Mouse (Mus musculus): ENCODE measurements around the gene Hsd3b7. TPM values are rescaled to one million over a fixed set of nuclear protein-coding genes. Genes with fewer than 3 reads are reported as not detected.
"Not testable (repeated sequence)": the region's sequence is repeated elsewhere in the genome, so short reads cannot be mapped to it uniquely, and the experiment has no call there.

The Hsd3b7 gene
- polyA plus RNA-seq, 1 experiment, result 0.43 TPM

DNA sequence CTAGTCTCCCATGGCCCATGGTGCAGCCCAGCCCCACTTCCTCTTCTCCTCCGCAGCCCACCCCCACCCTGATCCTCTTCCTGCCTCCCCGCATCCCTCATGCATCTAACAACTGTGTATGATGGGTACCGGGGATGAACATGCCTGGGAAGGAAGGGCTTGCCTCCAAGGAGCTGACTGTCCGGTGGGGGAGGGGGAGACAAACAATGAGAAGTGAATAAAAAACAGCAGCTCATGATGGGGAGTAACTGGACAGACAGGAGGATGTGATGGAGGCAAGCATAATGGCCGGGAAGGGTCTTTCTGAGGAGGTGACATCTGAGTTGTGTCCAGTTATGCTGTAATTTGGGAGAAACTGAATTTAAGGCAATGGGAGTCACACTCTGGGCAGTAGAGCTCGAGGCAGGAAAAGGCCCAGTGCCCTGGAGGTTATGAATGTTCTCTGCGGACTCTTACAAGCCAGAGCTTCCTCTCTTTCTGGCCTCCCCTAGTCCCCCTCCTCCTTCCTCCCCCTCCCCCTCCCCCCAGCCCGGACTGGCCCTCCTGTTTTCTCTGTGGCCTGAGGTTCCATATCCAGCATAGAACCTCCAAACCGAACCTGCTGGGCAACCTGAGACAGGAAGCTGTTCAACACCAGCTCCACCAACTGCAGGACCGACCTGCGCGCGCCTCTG, 20.6 kb downstream of the Hsd3b7 start:
- no peak overlapping the region for H3K4me3 ChIP-seq (replicated peaks)
- no peak for TF ChIP-seq TAL1 (IDR thresholded peaks at IDR 0.05; ENCODE audit: low read length)
- no peak for TF ChIP-seq GATA1 (IDR thresholded peaks at IDR 0.05; ENCODE audit: low read length)

GRCm38 (mm10) chr7:127822494-127822893, 22.1 kb downstream of the Hsd3b7 start:
- H3K27me3 ChIP-seq (ENCODE audit: control insufficient read depth), result peaks cover 26% of the 10 kb centered on the region
- no peaks in the 10 kb centered on the region for H3K36me3 ChIP-seq (ENCODE audit: control insufficient read depth)
- H3K4me1 ChIP-seq (ENCODE audit: control insufficient read depth), result no peaks in the 10 kb centered on the region
- no peak for TF ChIP-seq TAL1 (IDR thresholded peaks at IDR 0.05; ENCODE audit: low read length)
- no peak for TF ChIP-seq GATA1 (IDR thresholded peaks at IDR 0.05; ENCODE audit: low read length)
- no peaks in the 10 kb centered on the region for H3K9me3 ChIP-seq (ENCODE audit: control insufficient read depth, low read length)
- H3K4me3 ChIP-seq (replicated peaks), result no peak overlapping the region

More for the DNA sequence above, 20.6 kb downstream of the Hsd3b7 start:
- Histone ChIP-seq H3K36me3 (ENCODE audit: control insufficient read depth) (no peaks in the 10 kb centered on the region), H3K4me1 (ENCODE audit: control insufficient read depth) (peaks cover 2% of the 10 kb centered on the region; the same call in 1 of the 2 replicates), H3K27me3 (ENCODE audit: control insufficient read depth) (peaks cover 26% of the 10 kb centered on the region), H3K9me3 (ENCODE audit: control insufficient read depth, low read length) (no peaks in the 10 kb centered on the region)

GRCm38 (mm10) chr7:127823236-127824171, 23.1 kb downstream of the Hsd3b7 start:
- Histone ChIP-seq H3K27me3 (ENCODE audit: control insufficient read depth) (peaks cover 26% of the 10 kb centered on the region), H3K4me3 (replicated peaks) (no peak overlapping the region), H3K4me1 (ENCODE audit: control insufficient read depth) (no peaks in the 10 kb centered on the region), H3K9me3 (ENCODE audit: control insufficient read depth, low read length) (no peaks in the 10 kb centered on the region), H3K36me3 (ENCODE audit: control insufficient read depth) (no peaks in the 10 kb centered on the region)
- TF ChIP-seq TAL1 (IDR thresholded peaks at IDR 0.05; ENCODE audit: low read length) (no peak), GATA1 (IDR thresholded peaks at IDR 0.05; ENCODE audit: low read length) (no peak)

DNA sequence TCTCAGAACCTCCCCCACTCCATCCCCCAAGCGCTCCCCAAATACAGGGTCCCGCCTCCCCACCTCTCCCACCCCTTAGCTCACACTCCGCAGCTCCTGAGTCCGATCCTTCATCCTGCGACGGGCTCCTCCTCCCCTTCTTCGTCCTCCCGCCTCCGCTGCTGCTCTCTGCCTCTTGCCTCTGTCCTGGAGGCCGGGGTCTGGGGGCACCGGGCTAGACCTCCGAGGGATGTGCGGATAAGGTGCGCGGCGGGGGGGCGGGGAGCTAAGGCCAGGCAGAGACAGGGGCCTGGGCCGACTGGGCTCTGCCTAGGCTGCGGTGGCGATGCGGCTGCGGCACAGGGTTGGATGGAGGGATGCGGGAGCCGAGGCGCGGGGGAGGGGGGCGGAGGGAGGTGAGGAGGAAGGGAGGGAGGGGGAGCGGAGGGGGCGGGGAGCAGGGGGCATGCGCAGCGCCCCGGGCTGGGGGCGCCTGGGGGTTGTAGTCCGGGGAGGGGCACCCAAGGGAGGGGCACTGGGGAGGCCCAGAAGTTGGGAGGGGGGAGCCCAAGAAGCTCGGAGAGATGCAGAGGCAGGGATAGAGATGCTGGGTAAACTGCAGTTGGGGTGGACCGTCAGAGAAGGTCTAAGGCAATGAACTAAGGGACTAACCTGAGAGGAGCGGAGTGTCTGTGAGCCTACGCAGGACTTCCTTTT, 23.9 kb downstream of the Hsd3b7 start, which contains the start of the genes Stx4a and Stx1b:
Stx4a (plus strand) TSS at position 119 of the 696 bp plus-strand sequence.
Stx1b (minus strand) TSS at position 374 of the 696 bp plus-strand sequence.
- TF ChIP-seq TAL1 (IDR thresholded peaks at IDR 0.05; ENCODE audit: low read length) (no peak), GATA1 (IDR thresholded peaks at IDR 0.05; ENCODE audit: low read length) (no peak)
- H3K4me3 ChIP-seq (replicated peaks), result no peak within 1 kb of the TSS
- peaks cover 26% of the 10 kb centered on the region for H3K27me3 ChIP-seq (ENCODE audit: control insufficient read depth)

GRCm38 (mm10) chr7:127835550-127835949, 35.1 kb downstream of the Hsd3b7 start:
- Histone ChIP-seq H3K4me1 (ENCODE audit: control insufficient read depth) (peaks cover 3% of the 10 kb centered on the region), H3K4me3 (replicated peaks) (no peak overlapping the region), H3K36me3 (ENCODE audit: control insufficient read depth) (no peaks in the 10 kb centered on the region), H3K27me3 (ENCODE audit: control insufficient read depth) (no peaks in the 10 kb centered on the region), H3K9me3 (ENCODE audit: control insufficient read depth, low read length) (no peaks in the 10 kb centered on the region)
- TF ChIP-seq TAL1 (IDR thresholded peaks at IDR 0.05; ENCODE audit: low read length) (no peak), GATA1 (IDR thresholded peaks at IDR 0.05; ENCODE audit: low read length) (no peak)

More for the DNA sequence above, 23.9 kb downstream of the Hsd3b7 start, which contains the start of the genes Stx4a and Stx1b:
- H3K9me3 ChIP-seq (ENCODE audit: control insufficient read depth, low read length), result no peaks in the 10 kb centered on the region
- H3K36me3 ChIP-seq (ENCODE audit: control insufficient read depth), result no peaks in the 10 kb centered on the region
- H3K4me1 ChIP-seq (ENCODE audit: control insufficient read depth), result no peaks in the 10 kb centered on the region

- Histone ChIP-seq H3K36me3 (ENCODE audit: control insufficient read depth) (no peaks in the 10 kb centered on the region), H3K27me3 (ENCODE audit: control insufficient read depth) (no peaks in the 10 kb centered on the region), H3K9me3 (ENCODE audit: control insufficient read depth, low read length) (no peaks in the 10 kb centered on the region), H3K4me3 (replicated peaks) (no peak overlapping the region), H3K4me1 (ENCODE audit: control insufficient read depth) (peaks cover 22% of the 10 kb centered on the region)
- TF ChIP-seq GATA1 (IDR thresholded peaks at IDR 0.05; ENCODE audit: low read length) (no peak), TAL1 (IDR thresholded peaks at IDR 0.05; ENCODE audit: low read length) (no peak)
Observed at GRCm38 (mm10) chr7:127837473-127837872, 37.1 kb downstream of the Hsd3b7 start.

GRCm38 (mm10) chr7:127837878-127838277, 37.5 kb downstream of the Hsd3b7 start:
- H3K4me3 ChIP-seq (replicated peaks); H3K9me3 ChIP-seq (ENCODE audit: control insufficient read depth, low read length); H3K27me3 ChIP-seq (ENCODE audit: control insufficient read depth); H3K36me3 ChIP-seq (ENCODE audit: control insufficient read depth): not testable (repeated sequence)
- H3K4me1 ChIP-seq (ENCODE audit: control insufficient read depth), result peaks cover 25% of the 10 kb centered on the region

- Histone ChIP-seq H3K36me3 (ENCODE audit: control insufficient read depth) (peaks cover 13% of the 10 kb centered on the region), H3K4me1 (ENCODE audit: control insufficient read depth) (peaks cover 25% of the 10 kb centered on the region)
- H3K9me3 ChIP-seq (ENCODE audit: control insufficient read depth, low read length); H3K27me3 ChIP-seq (ENCODE audit: control insufficient read depth); H3K4me3 ChIP-seq (replicated peaks): not testable (repeated sequence)
Observed at GRCm38 (mm10) chr7:127840031-127840430, 39.6 kb downstream of the Hsd3b7 start.

DNA sequence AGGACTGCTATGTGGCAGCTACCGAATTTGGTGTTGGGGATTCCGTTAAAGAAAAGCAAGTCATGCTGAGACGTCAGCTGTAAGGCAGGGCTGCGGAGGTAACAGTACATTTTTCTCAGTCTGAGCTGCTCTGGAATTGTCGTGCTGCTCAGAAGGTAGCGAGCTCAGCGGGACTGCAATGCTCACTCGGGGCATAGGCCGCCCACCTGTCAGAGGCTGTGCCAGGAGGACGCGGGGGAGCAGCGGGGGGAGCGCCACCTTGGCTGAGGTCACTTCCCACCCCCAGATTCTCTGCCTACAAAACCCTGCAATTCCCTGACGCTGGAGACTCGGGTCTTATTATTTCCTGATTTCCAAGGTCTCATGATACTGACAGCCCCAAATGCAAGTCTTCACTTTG, 40.5 kb downstream of the Hsd3b7 start:
- H3K27me3 ChIP-seq (ENCODE audit: control insufficient read depth), result no peaks in the 10 kb centered on the region
- no peaks in the 10 kb centered on the region for H3K9me3 ChIP-seq (ENCODE audit: control insufficient read depth, low read length)
- peaks cover 25% of the 10 kb centered on the region for H3K4me1 ChIP-seq (ENCODE audit: control insufficient read depth)
- TF ChIP-seq TAL1 (IDR thresholded peaks at IDR 0.05; ENCODE audit: low read length), result no peak
- TF ChIP-seq GATA1 (IDR thresholded peaks at IDR 0.05; ENCODE audit: low read length), result no peak
- H3K4me3 ChIP-seq (replicated peaks), result peak overlapping the region; percentile 75
- peaks cover 17% of the 10 kb centered on the region for H3K36me3 ChIP-seq (ENCODE audit: control insufficient read depth)
